ENCODE assay signal across 25 mouse cellular contexts in genomic region chr7:110023553-110023952, GRCm38 (mm10).
"Had no signal": no experiment of that assay in that cellular context is flagged by ENCODE, and none has a peak within 500 bp of the region (broad histone marks: within the 10 kb centered on the region; RNA-seq: fewer than 3 reads in every experiment).

No protein-coding gene starts in this region.

- DNase-seq: cerebellum, adult 9-11 months; cerebellum, postnatal 10 days; cerebellum, postnatal 14 days; cerebellum, postnatal 25 days; cerebellum, postnatal 36 days; embryo, embryonic 11 days; forebrain, postnatal 0 days; gastrocnemius, adult 2 months; gastrocnemius, postnatal 10 days; gastrocnemius, postnatal 14 days; gastrocnemius, postnatal 25 days; gastrocnemius, postnatal 36 days; heart, adult 18-20 months; heart, adult 2 months had no signal

- H3K36me3 ChIP-seq: embryonic facial prominence, embryonic 12.5 days had no signal

- H3K9ac ChIP-seq: embryonic facial prominence, embryonic 12.5 days; embryonic facial prominence, embryonic 13.5 days; embryonic facial prominence, embryonic 15.5 days; forebrain, embryonic 12.5 days; forebrain, embryonic 13.5 days; forebrain, embryonic 15.5 days; forebrain, postnatal 0 days had no signal

- H3K9me3 ChIP-seq: embryonic facial prominence, embryonic 12.5 days; embryonic facial prominence, embryonic 13.5 days; embryonic facial prominence, embryonic 15.5 days; forebrain, embryonic 15.5 days had no signal

- H3K4me1 ChIP-seq: embryonic facial prominence, embryonic 12.5 days had no signal

- H3K27me3 ChIP-seq: embryonic facial prominence, embryonic 12.5 days; embryonic facial prominence, embryonic 13.5 days; embryonic facial prominence, embryonic 15.5 days; forebrain, embryonic 12.5 days; forebrain, embryonic 13.5 days; forebrain, embryonic 15.5 days had no signal

- ATAC-seq: forebrain, embryonic 13.5 days; forebrain, embryonic 14.5 days; forebrain, embryonic 15.5 days; forebrain, embryonic 16.5 days; forebrain, postnatal 0 days had no signal

- H3K27ac ChIP-seq: embryonic facial prominence, embryonic 10.5 days; embryonic facial prominence, embryonic 12.5 days; embryonic facial prominence, embryonic 13.5 days; embryonic facial prominence, embryonic 15.5 days; forebrain, embryonic 10.5 days; forebrain, embryonic 12.5 days; forebrain, embryonic 13.5 days; forebrain, embryonic 15.5 days; gastrocnemius, adult 2 months; heart, adult 2 months had no signal

- H3K4me2 ChIP-seq: embryonic facial prominence, embryonic 12.5 days; embryonic facial prominence, embryonic 13.5 days; embryonic facial prominence, embryonic 15.5 days; forebrain, embryonic 12.5 days; forebrain, embryonic 13.5 days; forebrain, embryonic 15.5 days had no signal

- H3K4me3 ChIP-seq: embryonic facial prominence, embryonic 10.5 days; embryonic facial prominence, embryonic 12.5 days; embryonic facial prominence, embryonic 13.5 days; embryonic facial prominence, embryonic 15.5 days; erythroblast, embryonic 14.5 days; forebrain, embryonic 10.5 days; forebrain, embryonic 12.5 days; forebrain, embryonic 13.5 days; forebrain, embryonic 15.5 days; gastrocnemius, adult 2 months; heart, adult 2 months had no signal
